Mouse (Mus musculus): ENCODE results near the gene Gins3.
A peak's percentile ranks its signal among the peaks of the same experiment; 100 is the strongest.
"Not testable (repeated sequence)": the region's sequence is repeated elsewhere in the genome, so short reads cannot be mapped to it uniquely, and the experiment has no call there.

Gene Gins3

GRCm38 (mm10) chr8:95633262-95634062 lies at the start of gene Gins3:
Gene Gins3, plus strand, starts transcription at chr8:95633453.
- DNase-seq = peak; percentile 92 to 96

GRCm38 (mm10) chr8:95587339-95587738 lies 45.9 kb upstream of the Gins3 start:
- DNase-seq = no peak

- no peak for DNase-seq
These were observed 44.0 kb upstream of the Gins3 start for GRCm38 (mm10) chr8:95589282-95589681.

- DNase-seq = no peak
These were observed 42.7 kb upstream of the Gins3 start for GRCm38 (mm10) chr8:95590539-95590938.

- DNase-seq = no peak
These were observed 41.0 kb upstream of the Gins3 start for GRCm38 (mm10) chr8:95592131-95592780.

GRCm38 (mm10) chr8:95593439-95594393 lies 39.5 kb upstream of the Gins3 start:
- DNase-seq = no peak

- no peak for DNase-seq
These were observed 38.1 kb upstream of the Gins3 start for GRCm38 (mm10) chr8:95595131-95595530.

- no peak for DNase-seq
These were observed 36.4 kb upstream of the Gins3 start for GRCm38 (mm10) chr8:95596841-95597241.

- peak; percentile 89 to 91 for DNase-seq
These were observed 33.4 kb upstream of the Gins3 start for GRCm38 (mm10) chr8:95599861-95600260.

GRCm38 (mm10) chr8:95601306-95601705 lies 31.9 kb upstream of the Gins3 start:
- DNase-seq = no peak

GRCm38 (mm10) chr8:95602168-95602567 lies 31.1 kb upstream of the Gins3 start:
- no peak for DNase-seq

GRCm38 (mm10) chr8:95606509-95606908 lies 26.7 kb upstream of the Gins3 start:
- not testable (repeated sequence) for DNase-seq

- no peak for DNase-seq
These were observed 26.0 kb upstream of the Gins3 start for GRCm38 (mm10) chr8:95607210-95607609.

GRCm38 (mm10) chr8:95609406-95609805 lies 23.8 kb upstream of the Gins3 start:
- no peak for DNase-seq

- no peak for DNase-seq
These were observed 22.5 kb upstream of the Gins3 start for GRCm38 (mm10) chr8:95610749-95611148.

- DNase-seq = no peak
These were observed 21.5 kb upstream of the Gins3 start for GRCm38 (mm10) chr8:95611769-95612168.

- DNase-seq = no peak
These were observed 16.9 kb upstream of the Gins3 start for GRCm38 (mm10) chr8:95616383-95616782.

GRCm38 (mm10) chr8:95620046-95620445 lies 13.2 kb upstream of the Gins3 start:
- no peak for DNase-seq

- no peak for DNase-seq
These were observed 8.4 kb upstream of the Gins3 start for GRCm38 (mm10) chr8:95624833-95625232.

GRCm38 (mm10) chr8:95632840-95633239 lies 413 bp upstream of the Gins3 start:
- peak in 1 of 2 experiments; percentile 17 for DNase-seq

GRCm38 (mm10) chr8:95634063-95634340 lies 749 bp downstream of the Gins3 start:
- no peak for DNase-seq

- DNase-seq = no peak
These were observed 11.7 kb downstream of the Gins3 start for GRCm38 (mm10) chr8:95644942-95645341.

GRCm38 (mm10) chr8:95648251-95648650 lies 15.0 kb downstream of the Gins3 start:
- DNase-seq = no peak

Measured in cerebellum, postnatal 10 days (tissue).